Mouse (Mus musculus) limb, embryonic 14.5 days (tissue): ENCODE results near the gene Batf3. TPM values are rescaled to one million over a fixed set of nuclear protein-coding genes. Genes with fewer than 3 reads are reported as not detected.
A peak's percentile ranks its signal among the peaks of the same experiment; 100 is the strongest.
"Not testable (repeated sequence)": the region's sequence is repeated elsewhere in the genome, so short reads cannot be mapped to it uniquely, and the experiment has no call there.

ENCODE experiments used
- ATAC-seq: fragments of 200-750 bp; cut with Nextera tagmentation; 2 replicates; pipeline ENCODE4 v1.8.0; 2017; ENCODE audit warnings: low read depth, moderate number of reproducible peaks, moderate TSS enrichment; ENCODE audit not compliant: low FRiP score
- DNase-seq: peaks from one replicate; pipeline ENCODE4 v3.0.0-alpha.2; 2015; ENCODE audit warnings: low spot score
- H3K27ac ChIP-seq: fragments of 300-500 bp; sonication (generic); replicated peaks from 2 replicates; pipeline ENCODE4 v1.5.1; 2014; ENCODE audit warnings: low read depth, mild to moderate bottlenecking, low read length, moderate library complexity, mixed read lengths
- H3K27me3 ChIP-seq: fragments of 300-500 bp; sonication (generic); 2 replicates; pipeline ENCODE4 v1.6.1; 2014; ENCODE audit warnings: low read length, mixed read lengths; ENCODE audit not compliant: control insufficient read depth, insufficient read depth
- H3K36me3 ChIP-seq: fragments of 300-500 bp; sonication (generic); 2 replicates; pipeline ENCODE4 v1.6.1; 2014; ENCODE audit warnings: mild to moderate bottlenecking, low read length, moderate library complexity, mixed read lengths; ENCODE audit not compliant: control insufficient read depth, insufficient read depth
- H3K4me1 ChIP-seq: fragments of 300-500 bp; sonication (generic); 2 replicates; pipeline ENCODE4 v1.6.1; 2014; ENCODE audit warnings: antibody characterized with exemption, low read length, mixed read lengths; ENCODE audit not compliant: control insufficient read depth, insufficient read depth
- H3K4me2 ChIP-seq: fragments of 300-500 bp; sonication (generic); replicated peaks from 2 replicates; pipeline ENCODE4 v1.6.1; 2014; ENCODE audit warnings: low read depth, mild to moderate bottlenecking, low read length, moderate library complexity; ENCODE audit not compliant: severe bottlenecking
- H3K4me3 ChIP-seq: fragments of 300-500 bp; sonication (generic); replicated peaks from 2 replicates; pipeline ENCODE4 v1.5.1; 2014; ENCODE audit warnings: low read length
- H3K9ac ChIP-seq: fragments of 300-500 bp; sonication (generic); 2 replicates; pipeline ENCODE4 v1.6.1; 2014; ENCODE audit warnings: mild to moderate bottlenecking, low read depth, low read length, moderate library complexity; ENCODE audit not compliant: severe bottlenecking
- H3K9me3 ChIP-seq: fragments of 300-500 bp; sonication (generic); 2 replicates; pipeline ENCODE4 v1.6.1; 2016; ENCODE audit warnings: low read length; ENCODE audit not compliant: control insufficient read depth
- POLR2A ChIP-seq: fragments of 200-500 bp; IDR thresholded peaks from 2 replicates; pipeline ENCODE4 v1.8.0; 2012; ENCODE audit warnings: inconsistent platforms, mild to moderate bottlenecking, moderate library complexity, borderline replicate concordance; ENCODE audit not compliant: insufficient read depth, insufficient read length; ENCODE audit errors: extremely low read depth
- WGBS: fragments of 180-500 bp; shearing (Covaris S2); extraction: QIAGEN DNeasy Blood & Tissue Kit; methylation state at CpG from one replicate; pipeline ENCODE4 v1.1.7; 2014; 5-methylcytosine and 5-hydroxymethylcytosine counted together
- polyA plus RNA-seq, 2 experiments: library from polyadenylated mRNA; depleted of rRNA in 1 of 2; stranded (reverse) in 1 of 2; unstranded in 1 of 2; fragments of >200 nt; fragmentation: Nextera tagmentation in 1 of 2; extraction: Ambion mirVana in 1 of 2; gene quantifications; 2 replicates each; pipeline versions ENCODE4 v1.2.1 to v1.2.3; 2012 to 2014

The Batf3 gene
- polyA plus RNA-seq, 2 experiments, result 11.2 to 16.1 TPM

DNA sequence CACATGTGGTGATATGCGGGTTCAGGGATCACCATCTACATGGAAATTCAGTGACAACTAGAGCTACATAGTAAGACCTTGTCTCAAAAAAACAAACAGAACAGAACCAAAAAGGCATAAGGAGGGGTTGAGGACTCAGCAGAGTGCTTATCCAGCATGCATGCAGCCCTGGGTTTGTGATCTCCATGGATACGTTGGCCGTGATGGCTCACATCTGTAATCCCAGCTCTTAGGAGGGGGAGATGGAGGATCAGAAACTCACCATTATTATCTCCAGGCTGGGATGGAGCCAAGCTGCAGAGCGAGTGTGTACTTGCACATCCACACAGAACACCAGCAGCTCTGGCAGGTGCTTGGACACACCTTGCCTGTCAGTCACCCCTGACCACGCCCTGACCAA, 34.6 kb downstream of the Batf3 start:
- Histone ChIP-seq H3K4me2 (no peak overlapping the region), H3K27ac (no peak overlapping the region), H3K9me3 (no peaks in the 10 kb centered on the region), H3K27me3 (no peaks in the 10 kb centered on the region), H3K36me3 (no peaks in the 10 kb centered on the region), H3K4me1 (no peaks in the 10 kb centered on the region), H3K9ac (no peak overlapping the region), H3K4me3 (no peak overlapping the region)
- DNase-seq (no peak), ATAC-seq (no peak)
- no peak for TF ChIP-seq POLR2A
- 73% methylated on average over 5 of the region's 5 CpGs for WGBS

- H3K27ac ChIP-seq, result no peak overlapping the region
- no peaks in the 10 kb centered on the region for H3K9me3 ChIP-seq
- 80% methylated on average over 5 of the region's 5 CpGs for WGBS
- H3K36me3 ChIP-seq, result no peaks in the 10 kb centered on the region
- H3K27me3 ChIP-seq, result no peaks in the 10 kb centered on the region
- H3K4me1 ChIP-seq, result no peaks in the 10 kb centered on the region
- H3K4me2 ChIP-seq, result no peak overlapping the region
- H3K9ac ChIP-seq, result no peak overlapping the region
- TF ChIP-seq POLR2A, result no peak
- no peak overlapping the region for H3K4me3 ChIP-seq
- DNase-seq (no peak), ATAC-seq (no peak)
Observed at GRCm38 (mm10) chr1:191132934-191133333, 35.3 kb downstream of the Batf3 start.

DNA sequence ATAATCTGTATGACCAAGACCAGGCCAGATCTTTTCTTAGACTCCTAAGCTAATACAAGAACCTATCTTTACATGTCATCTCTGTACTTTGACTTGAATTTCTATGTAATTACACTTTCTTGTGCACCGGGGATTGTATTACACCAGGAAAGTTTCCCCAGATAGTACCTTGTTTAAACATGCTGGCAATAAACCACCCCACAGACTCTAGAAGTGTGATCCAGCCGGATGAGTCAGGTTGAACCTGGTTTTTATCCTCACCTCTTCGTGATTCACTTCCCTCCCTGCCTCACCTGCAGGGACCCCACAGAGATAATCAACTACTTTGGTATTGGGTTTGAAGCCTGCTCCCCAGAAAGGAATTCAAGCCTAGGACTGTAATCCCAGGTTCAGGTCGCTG, 37.8 kb downstream of the Batf3 start:
- Histone ChIP-seq H3K9me3 (no peaks in the 10 kb centered on the region), H3K4me1 (no peaks in the 10 kb centered on the region), H3K27me3 (no peaks in the 10 kb centered on the region), H3K36me3 (no peaks in the 10 kb centered on the region), H3K27ac (no peak overlapping the region), H3K4me2 (no peak overlapping the region), H3K4me3 (no peak overlapping the region), H3K9ac (no peak overlapping the region)
- 49% methylated on average over 4 of the region's 4 CpGs for WGBS
- TF ChIP-seq POLR2A, result no peak
- no peak for ATAC-seq
- peak; percentile 37 for DNase-seq

DNA sequence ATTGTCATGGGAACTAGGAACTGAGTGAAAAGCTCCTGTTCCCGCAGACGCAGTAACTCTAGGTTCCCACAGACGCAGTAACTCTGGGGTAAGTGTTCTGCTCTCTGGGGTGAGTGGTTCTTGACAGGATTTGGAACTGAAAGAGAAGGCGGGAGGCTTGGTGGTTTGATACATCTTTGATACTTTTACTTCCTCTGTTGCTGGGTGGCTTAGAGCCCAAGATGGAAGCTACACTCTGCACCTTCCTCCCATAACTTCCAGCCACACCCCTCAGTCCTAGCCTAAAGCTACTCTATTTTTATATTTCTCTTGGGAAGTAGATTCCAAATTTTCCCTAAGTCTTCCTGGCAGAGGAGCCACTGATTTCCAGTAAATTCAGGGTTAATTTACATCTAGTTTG, 40.8 kb downstream of the Batf3 start:
- Histone ChIP-seq H3K4me3 (no peak overlapping the region), H3K9me3 (no peaks in the 10 kb centered on the region), H3K9ac (no peak overlapping the region), H3K27ac (no peak overlapping the region), H3K27me3 (no peaks in the 10 kb centered on the region), H3K4me1 (no peaks in the 10 kb centered on the region), H3K4me2 (no peak overlapping the region), H3K36me3 (no peaks in the 10 kb centered on the region)
- no peak for ATAC-seq
- no peak for DNase-seq
- no peak for TF ChIP-seq POLR2A
- 84% methylated on average over 4 of the region's 4 CpGs for WGBS

GRCm38 (mm10) chr1:191138874-191139495, 41.3 kb downstream of the Batf3 start:
- no peak for TF ChIP-seq POLR2A

GRCm38 (mm10) chr1:191140983-191141382, 43.3 kb downstream of the Batf3 start:
- Histone ChIP-seq H3K27ac (no peak overlapping the region), H3K4me2 (no peak overlapping the region), H3K4me3 (no peak overlapping the region), H3K9ac (no peak overlapping the region), H3K27me3 (no peaks in the 10 kb centered on the region), H3K4me1 (no peaks in the 10 kb centered on the region), H3K9me3 (no peaks in the 10 kb centered on the region), H3K36me3 (no peaks in the 10 kb centered on the region)
- 80% methylated on average over 8 of the region's 8 CpGs for WGBS
- no peak for TF ChIP-seq POLR2A
- no peak for ATAC-seq
- no peak for DNase-seq

More at GRCm38 (mm10) chr1:191138874-191139495, 41.3 kb downstream of the Batf3 start:
- DNase-seq (no peak), ATAC-seq (no peak)
- Histone ChIP-seq H3K9me3 (no peaks in the 10 kb centered on the region), H3K4me1 (no peaks in the 10 kb centered on the region), H3K36me3 (no peaks in the 10 kb centered on the region), H3K27me3 (no peaks in the 10 kb centered on the region), H3K4me3 (no peak overlapping the region), H3K9ac (no peak overlapping the region), H3K27ac (no peak overlapping the region), H3K4me2 (no peak overlapping the region)
- WGBS, result 71% methylated on average over 7 of the region's 7 CpGs

GRCm38 (mm10) chr1:191149489-191149888, 51.8 kb downstream of the Batf3 start:
- ATAC-seq, H3K4me3 ChIP-seq, DNase-seq, H3K4me2 ChIP-seq, H3K27ac ChIP-seq, H3K9me3 ChIP-seq, H3K36me3 ChIP-seq, H3K27me3 ChIP-seq, H3K9ac ChIP-seq, H3K4me1 ChIP-seq: not testable (repeated sequence)
- WGBS, result 86% methylated on average over 5 of the region's 5 CpGs
